Mouse (Mus musculus) frontal cortex, postnatal 36 days (tissue): ENCODE results near the gene Nkain1.

Source experiments
- DNase-seq, 2 experiments: peaks; one replicate each; pipeline ENCODE4 v3.0.0; 2022; ENCODE audit warnings: low spot score in 2 of 2

Nkain1 gene

DNA sequence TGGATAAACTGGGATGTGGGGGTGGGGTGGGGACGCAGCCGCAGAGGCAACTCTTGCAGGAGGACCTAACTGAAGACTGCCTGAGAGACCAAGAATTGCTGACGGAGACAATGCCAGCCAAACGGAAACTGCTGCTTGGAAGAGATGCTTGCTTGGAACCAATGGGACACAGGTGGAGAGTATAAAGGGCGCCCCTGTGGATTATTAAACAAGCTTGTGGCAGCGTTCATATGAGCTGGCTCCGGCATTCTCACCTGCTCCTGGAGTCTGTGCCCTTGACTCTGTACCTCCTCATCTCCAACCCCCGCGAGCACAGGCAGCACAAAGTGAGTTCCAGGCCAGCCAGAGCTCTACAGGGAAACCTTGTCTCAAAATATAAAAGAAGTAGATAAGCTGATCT is 23.5 kb downstream of the Nkain1 start:
- no peak for DNase-seq

- DNase-seq, result no peak
Observed at GRCm38 (mm10) chr4:130549189-130549588, 24.8 kb downstream of the Nkain1 start.

DNA sequence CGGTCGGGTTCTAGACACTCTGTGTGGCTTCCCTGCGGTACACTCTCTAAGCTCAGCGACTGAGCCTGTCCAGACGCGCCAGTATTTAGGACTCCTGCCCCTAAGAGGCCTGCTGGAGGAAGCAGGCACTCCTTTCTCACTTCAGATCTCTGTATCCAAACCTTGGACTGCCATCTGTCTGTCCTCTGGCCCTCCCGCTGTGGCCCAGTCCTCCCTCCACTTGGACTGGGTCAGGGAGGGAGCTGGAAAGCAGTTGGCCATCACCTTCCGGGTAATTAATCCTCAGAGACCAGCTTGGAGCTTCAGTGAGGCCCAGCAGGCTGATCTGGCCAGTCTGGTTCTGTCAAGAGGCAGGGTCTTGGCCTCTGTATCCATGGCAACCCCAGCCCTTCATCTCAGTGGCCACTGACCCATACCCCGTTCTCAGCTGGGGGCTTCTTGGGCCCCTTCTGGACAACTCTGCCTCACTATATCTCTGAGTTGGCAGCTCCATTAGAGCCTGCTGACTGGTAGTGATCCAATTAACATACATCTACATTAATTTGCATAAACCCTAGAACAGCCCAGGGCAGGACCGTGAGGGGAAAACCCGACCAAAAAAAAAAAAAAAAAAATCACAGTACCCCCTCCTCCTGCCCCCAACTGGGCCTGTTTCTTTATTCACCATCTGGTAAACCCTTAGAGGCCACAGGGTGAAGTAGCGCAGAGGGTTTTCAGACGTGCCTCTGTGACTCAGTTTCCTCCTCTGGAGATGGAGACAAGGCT is 27.0 kb downstream of the Nkain1 start:
- no peak for DNase-seq

DNA sequence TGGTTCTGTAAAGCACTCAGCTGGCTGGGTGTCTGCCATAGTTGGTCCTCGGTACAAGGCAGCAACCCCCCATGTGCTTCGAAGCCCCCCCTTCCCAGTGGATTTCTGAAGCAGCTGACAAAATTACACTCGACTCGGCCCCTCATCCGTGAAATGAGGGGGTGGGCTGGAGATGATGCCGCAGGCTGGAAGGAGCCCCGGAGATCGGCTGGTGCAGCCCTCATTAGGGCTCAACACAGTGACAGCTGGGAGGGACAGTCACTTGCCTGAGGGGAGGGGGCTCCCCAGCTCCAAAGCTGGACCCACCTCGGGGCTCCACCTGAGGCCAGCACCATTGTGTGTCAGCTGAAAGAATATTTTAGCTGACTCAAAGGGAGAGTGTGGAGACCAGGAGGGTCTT is 29.6 kb downstream of the Nkain1 start:
- DNase-seq, result no peak

- DNase-seq, result no peak
Observed at GRCm38 (mm10) chr4:130543121-130543520, 30.9 kb downstream of the Nkain1 start.

- DNase-seq, result no peak
Observed at GRCm38 (mm10) chr4:130540831-130541230, 33.1 kb downstream of the Nkain1 start.

DNA sequence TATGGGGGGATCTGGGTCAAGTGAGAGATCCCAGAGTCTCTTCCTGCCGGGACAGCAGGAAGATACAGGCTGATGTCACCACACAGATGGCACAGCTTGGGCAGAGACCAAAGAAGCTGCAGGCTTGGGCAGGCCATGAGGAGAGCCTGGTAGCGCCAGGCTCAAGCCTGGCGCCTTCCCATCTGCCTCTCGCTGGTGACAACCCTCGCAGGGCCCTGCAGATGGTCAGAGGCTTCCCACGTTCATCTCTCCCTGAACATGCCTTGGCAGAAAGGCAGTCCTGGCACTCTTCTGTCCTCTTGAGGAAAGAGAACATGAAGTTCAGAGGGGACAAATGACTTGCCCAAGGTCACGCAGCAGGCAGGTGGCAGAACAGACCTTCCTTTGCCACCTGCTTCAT is 34.3 kb downstream of the Nkain1 start:
- DNase-seq, result peak in 1 of 2 experiments; percentile 27

DNA sequence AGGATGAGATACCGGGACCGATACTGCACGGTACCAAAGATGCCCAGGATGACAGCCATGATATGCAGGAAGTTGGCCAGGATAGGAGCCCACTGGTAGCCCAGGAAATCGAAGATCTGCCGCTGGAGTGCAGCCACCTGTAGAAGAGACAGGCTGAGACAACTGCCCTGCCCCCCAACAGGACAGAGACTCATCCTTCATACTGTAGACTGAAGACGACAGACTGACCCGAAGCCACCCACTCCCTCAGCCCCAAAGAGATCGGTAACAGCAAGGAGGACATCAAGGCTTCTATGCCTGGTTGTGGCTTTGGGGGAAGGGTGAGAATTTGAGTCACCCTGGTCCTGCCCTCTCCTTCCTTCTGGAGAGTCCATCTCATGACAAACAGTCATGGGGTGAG is 34.9 kb downstream of the Nkain1 start:
- no peak for DNase-seq

DNA sequence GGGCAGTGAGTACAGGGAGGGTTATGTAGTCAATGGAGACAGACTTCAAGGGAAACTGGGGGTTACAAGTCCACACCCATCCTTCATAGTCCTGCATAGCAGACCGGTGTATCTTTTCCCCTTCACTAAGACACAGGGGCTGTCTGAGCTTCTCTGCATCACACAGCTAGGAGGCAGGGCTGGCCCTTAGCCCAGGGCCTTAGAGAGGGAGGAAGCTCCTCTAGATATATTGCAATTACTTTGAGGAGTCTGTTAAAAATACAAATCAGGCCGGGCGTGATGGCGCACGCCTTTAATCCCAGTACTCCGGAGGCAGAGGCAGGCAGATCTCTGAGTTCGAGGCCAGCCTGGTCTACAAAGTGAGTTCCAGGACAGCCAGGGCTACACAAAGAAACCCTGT is 36.6 kb downstream of the Nkain1 start:
- DNase-seq, result no peak

- DNase-seq, result no peak
Observed at GRCm38 (mm10) chr4:130535789-130536188, 38.2 kb downstream of the Nkain1 start.

GRCm38 (mm10) chr4:130533975-130534374 is 40.0 kb downstream of the Nkain1 start:
- peak; percentile 92 to 96 for DNase-seq

DNA sequence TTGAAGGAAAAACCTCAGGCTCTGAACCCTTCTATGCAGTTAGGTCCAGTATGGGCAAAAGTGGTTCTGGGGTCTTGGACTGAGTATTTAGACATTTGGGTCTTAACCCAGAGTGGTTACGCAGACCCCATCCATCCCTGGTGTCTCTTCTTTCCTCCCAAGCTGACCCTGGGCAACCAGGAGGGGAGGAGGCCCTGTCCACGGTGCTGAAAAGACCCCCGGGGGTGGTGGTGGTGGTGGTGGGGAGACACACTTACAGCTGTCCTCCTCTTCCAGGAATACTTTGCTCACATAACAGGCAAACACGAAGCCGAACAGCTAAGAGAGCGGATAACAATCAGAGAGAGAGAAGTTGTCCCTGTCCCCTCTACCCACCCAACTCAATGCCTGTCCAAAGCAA is 41.6 kb downstream of the Nkain1 start:
- DNase-seq, result no peak

DNA sequence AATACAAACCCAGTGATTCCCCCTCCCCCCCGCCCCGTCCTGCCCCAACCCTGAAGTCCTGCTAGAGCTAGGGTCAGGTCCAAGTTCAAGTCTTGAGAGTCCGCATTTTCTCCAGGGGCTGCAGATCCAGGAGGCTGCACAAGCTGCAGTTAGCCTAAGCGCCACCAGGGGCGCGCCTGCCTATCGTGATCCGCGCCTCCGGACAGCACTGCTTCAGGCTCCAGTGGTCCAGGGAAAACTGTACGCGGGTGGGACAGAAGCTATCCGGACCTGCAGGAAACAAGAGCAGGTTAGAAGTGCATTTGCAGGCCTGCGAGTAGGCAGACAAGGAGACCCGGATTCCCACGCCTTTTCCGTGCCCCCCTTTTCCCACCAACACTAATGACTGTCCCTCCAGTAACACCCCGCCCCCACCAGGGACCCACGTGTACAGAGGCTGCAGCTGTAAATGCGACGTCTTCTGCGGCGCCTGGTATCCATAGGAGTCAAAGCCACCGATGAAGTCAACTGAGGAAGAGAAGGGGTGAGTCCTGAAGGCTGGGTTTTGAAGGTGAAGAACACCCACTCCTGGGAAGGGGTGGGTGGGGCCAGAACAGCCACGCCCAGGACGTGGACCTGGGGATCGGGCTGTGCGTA is 42.2 kb downstream of the Nkain1 start:
- peak; percentile 69 to 77 for DNase-seq

DNA sequence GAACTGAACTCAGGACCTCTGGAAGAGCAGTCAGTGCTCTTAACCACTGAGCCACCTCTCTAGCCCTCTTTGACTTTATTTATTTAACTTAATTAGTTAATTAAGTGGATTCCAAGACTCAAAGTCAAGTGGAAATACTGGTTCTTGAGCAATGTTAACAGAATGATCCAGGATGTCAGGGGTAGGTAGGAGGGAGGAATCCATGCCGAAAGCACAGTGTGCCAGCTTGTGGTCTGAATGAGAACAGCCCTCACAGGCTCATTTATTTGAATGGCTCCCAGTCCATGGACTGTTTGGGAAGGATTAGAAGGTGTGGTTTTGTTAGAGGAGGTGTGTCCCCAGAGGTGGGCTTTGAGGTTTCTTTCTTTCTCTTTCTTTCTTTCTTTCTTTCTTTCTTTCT is 46.2 kb downstream of the Nkain1 start:
- DNase-seq, result no peak

GRCm38 (mm10) chr4:130525041-130525440 is 48.9 kb downstream of the Nkain1 start:
- no peak for DNase-seq

GRCm38 (mm10) chr4:130521466-130521865 is 52.5 kb downstream of the Nkain1 start:
- DNase-seq, result no peak

- DNase-seq, result no peak
Observed at GRCm38 (mm10) chr4:130520482-130520851, 53.5 kb downstream of the Nkain1 start.

GRCm38 (mm10) chr4:130519567-130520481 is 54.1 kb downstream of the Nkain1 start:
- peak; percentile 87 to 89 for DNase-seq

DNA sequence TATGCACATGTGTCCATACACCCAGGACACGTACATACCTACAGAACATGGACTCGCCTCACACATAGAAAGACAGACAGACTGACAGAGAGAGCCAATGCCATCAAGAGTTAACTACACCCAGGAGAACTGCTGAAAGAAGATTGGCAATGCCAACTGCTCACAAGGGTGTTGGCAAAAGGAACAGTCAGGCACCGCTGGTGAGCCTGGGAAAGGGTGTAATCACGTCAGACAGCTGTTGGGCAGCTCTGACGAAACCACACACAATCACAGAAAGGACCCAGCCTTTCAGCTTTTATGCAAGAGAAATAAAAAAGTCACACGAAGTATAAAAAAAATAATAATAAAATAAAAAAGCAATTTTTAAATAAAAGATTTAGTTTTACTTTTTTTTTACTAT is 57.5 kb downstream of the Nkain1 start:
- DNase-seq, result no peak
